Mouse (Mus musculus) bone marrow, adult 2 months (tissue): Measurements from ENCODE around the gene Myo3b. TPM values are rescaled to one million over a fixed set of nuclear protein-coding genes. Genes with fewer than 3 reads are reported as not detected.

Experiments
- H3K27ac ChIP-seq: fragments of 200-500 bp; 2 replicates; pipeline ENCODE4 v1.5.1; 2012; ENCODE audit warnings: low read depth, mild to moderate bottlenecking, control low read depth, inconsistent platforms, low read length; ENCODE audit not compliant: control insufficient read depth, poor library complexity, insufficient read depth
- H3K4me1 ChIP-seq: fragments of 200-500 bp; 2 replicates; pipeline ENCODE4 v1.6.1; 2011; ENCODE audit warnings: low read length; ENCODE audit not compliant: control insufficient read depth, insufficient read depth
- H3K4me3 ChIP-seq: fragments of 200-500 bp; replicated peaks from 2 replicates; pipeline ENCODE3; 2011; ENCODE audit warnings: mild to moderate bottlenecking, low read depth, low read length, control low read depth; ENCODE audit not compliant: control insufficient read depth
- CTCF ChIP-seq: fragments of 200-500 bp; IDR thresholded peaks from 2 replicates; pipeline ENCODE4 v1.5.1; 2011; ENCODE audit warnings: low read length, control low read depth; ENCODE audit not compliant: control insufficient read depth, insufficient read depth
- POLR2A ChIP-seq: fragments of 200-500 bp; IDR thresholded peaks from 2 replicates; pipeline ENCODE4 v1.6.1; 2011; ENCODE audit warnings: low read depth, mild to moderate bottlenecking, control low read depth, low read length, borderline replicate concordance; ENCODE audit not compliant: control insufficient read depth
- whole genome bisulfite sequencing: fragments of 180-500 bp; shearing (Covaris S2); methylation state at CpG from one replicate; pipeline ENCODE4 v1.1.7; 2018; 5-methylcytosine and 5-hydroxymethylcytosine counted together
- polyA plus RNA-seq: library from polyadenylated mRNA; stranded (reverse); fragments of >200 nt; gene quantifications from 2 replicates; pipeline ENCODE4 v1.2.4, GENCODE M21; 2011; ENCODE audit warnings: low replicate concordance; ENCODE audit not compliant: missing spikeins, insufficient read depth, insufficient read length

Gene Myo3b
- polyA plus RNA-seq, 1 experiment = not detected

DNA sequence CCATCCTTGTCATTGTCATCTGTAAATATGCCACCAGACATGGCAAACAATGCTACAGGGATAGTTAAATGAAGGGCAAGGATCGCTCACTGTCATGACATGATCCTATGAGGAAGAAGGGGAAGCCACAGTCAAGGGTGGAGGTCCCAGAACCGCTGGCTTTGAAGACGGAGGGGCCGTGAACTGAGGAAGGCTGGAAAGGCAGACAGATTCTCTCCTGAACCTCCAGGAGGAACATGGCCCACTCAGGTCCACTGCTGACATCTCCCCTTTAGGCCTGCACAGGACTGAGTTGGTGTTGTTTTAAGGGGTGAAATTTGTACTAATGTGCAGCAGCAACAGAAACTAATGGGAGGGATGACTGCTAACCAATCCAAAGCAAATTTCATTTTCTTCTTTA lies 19.3 kb downstream of the Myo3b start:
- Histone ChIP-seq H3K27ac (no peak overlapping the region), H3K4me1 (no peaks in the 10 kb centered on the region), H3K4me3 (no peak overlapping the region)
- no peak for TF ChIP-seq CTCF
- TF ChIP-seq POLR2A = no peak
- 86% methylated on average over 4 of the region's 4 CpGs for WGBS

DNA sequence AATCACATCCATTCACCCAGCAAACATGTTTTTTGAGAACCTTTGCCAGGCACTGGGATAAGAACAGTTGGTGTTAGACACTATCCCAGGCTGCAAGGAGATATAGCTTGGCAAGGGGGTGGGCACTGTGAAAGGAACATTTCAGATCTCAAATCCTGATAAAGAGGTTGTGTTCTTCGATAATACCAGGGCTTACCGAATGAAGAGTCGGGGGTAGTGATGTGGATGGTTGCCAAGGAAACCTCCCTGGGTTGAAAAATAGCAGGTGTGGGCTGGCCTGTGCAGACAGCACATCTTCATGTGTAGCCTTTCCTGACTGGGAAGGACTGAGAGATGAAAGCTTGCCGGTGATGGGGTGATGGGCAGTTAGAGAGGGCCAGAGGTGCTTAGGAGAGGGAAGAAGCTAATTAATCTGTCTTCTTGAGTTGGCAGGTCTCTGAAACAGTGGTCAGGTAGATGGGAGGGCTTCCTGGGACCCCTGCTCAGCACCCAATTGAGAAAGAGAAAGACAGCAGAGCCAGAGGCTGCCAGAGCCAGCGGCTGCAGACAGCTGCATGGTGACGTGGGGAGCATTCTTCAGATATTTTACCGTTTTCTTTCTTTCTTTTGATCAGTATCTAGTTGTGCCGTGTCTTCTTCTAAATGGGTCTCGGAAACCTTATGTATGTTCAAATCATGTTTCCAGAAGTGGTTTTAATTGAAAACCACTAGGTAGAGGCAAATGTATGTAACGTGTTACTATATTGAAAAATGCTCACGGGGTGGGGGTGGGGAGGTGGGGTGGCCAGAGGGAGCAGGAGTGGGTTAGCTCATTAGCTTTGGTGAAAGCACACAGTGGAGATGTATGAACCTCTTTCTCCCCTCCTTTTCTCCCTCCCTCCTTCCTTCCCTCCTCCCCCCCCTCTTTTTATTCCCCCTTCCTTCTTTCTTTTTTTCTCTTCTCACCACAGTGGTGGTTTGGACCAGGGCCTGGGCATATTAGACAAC lies 21.7 kb downstream of the Myo3b start:
- no peaks in the 10 kb centered on the region for H3K4me1 ChIP-seq
- H3K27ac ChIP-seq = no peak overlapping the region; the same call in 1 of the 2 replicates
- no peak overlapping the region for H3K4me3 ChIP-seq
- TF ChIP-seq CTCF (no peak), POLR2A (no peak)
- WGBS = 75% methylated on average over 11 of the region's 11 CpGs

DNA sequence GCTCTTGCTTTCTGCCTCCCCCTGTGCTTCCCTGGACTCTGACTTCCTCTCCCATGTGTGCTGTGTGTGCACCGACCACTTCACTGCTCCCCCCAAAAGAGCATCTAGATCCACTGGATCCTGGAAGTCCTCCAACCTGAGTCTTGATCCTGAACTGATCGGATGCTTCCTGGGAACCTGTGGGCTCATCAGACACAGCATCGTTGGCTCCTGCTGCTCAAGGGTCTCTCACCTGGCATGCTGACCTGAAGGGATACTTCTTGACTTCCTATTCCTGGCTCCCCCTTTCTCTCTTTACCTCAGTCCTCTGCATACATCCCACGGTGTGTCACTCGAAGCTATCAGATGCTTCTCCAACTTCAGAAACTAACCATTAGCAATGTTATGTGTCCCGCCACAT lies 26.2 kb downstream of the Myo3b start:
- TF ChIP-seq POLR2A = no peak
- no peak for TF ChIP-seq CTCF
- no peak overlapping the region for H3K4me3 ChIP-seq
- no peak overlapping the region for H3K27ac ChIP-seq
- no peaks in the 10 kb centered on the region for H3K4me1 ChIP-seq
- 70% methylated on average over 6 of the region's 6 CpGs for WGBS

DNA sequence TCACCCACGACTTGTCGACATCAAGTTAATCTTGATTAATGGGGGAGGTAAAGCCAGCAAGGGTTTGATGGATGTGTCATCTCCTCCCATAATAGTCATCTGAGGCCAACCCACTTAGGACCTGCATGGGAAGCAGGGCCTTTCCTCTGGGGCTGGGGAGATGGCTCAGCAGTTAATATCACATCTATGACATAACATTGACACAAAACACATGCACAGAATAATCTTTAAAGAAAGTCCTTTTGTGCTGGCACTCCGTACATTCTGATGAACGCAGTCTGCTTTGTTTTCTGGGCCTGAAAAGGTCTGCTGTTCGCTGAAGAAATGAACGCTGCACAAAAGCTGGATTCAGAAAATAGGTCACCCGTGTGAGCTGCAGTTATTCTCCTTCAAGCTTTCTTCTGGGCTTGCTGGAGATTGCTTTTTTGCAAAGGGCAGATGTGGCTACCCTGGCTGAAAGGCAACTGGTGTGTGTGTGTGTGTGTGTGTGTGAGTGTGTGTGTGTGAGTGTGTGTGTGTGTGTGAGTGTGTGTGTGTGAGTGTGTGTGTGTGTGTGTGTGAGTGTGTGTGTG lies 26.9 kb downstream of the Myo3b start:
- no peaks in the 10 kb centered on the region for H3K4me1 ChIP-seq
- no peak for TF ChIP-seq CTCF
- no peak for TF ChIP-seq POLR2A
- H3K27ac ChIP-seq = no peak overlapping the region
- no peak overlapping the region for H3K4me3 ChIP-seq
- 71% methylated on average over 7 of the region's 7 CpGs for WGBS

DNA sequence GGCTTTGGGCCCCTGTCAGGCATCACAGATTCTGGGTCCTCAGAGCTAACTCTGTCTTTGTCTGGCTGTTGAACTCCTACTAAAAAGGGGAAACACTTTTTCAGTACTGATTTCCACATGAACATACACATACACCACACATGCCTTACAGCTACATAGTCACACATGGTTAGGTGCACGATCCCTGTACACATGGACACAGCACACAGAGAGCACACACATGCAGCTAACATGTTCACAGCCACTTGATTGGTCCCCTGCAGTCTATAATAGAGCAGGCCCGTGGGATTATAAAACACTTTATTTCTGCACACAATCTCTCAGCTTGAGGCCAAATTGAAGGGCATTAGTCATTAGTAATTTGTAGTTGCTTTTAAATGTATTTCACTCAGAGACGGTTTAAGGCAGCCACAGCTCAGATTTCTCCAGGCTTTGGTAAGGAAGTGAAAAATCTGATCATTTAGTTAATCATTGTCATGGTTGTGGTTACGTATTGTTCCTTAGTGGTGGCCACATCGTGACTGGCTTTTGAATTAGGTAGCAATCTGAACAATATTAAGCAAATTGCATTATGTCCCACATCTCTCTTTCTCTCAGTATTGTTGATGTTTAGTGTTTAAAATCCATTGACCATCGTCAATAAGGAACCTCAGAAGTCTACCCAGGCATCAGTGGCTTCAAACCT lies 27.6 kb downstream of the Myo3b start:
- H3K4me3 ChIP-seq = no peak overlapping the region
- no peak for TF ChIP-seq CTCF
- TF ChIP-seq POLR2A = no peak
- no peaks in the 10 kb centered on the region for H3K4me1 ChIP-seq
- WGBS = 52% methylated on average over 6 of the region's 6 CpGs
- no peak overlapping the region for H3K27ac ChIP-seq

DNA sequence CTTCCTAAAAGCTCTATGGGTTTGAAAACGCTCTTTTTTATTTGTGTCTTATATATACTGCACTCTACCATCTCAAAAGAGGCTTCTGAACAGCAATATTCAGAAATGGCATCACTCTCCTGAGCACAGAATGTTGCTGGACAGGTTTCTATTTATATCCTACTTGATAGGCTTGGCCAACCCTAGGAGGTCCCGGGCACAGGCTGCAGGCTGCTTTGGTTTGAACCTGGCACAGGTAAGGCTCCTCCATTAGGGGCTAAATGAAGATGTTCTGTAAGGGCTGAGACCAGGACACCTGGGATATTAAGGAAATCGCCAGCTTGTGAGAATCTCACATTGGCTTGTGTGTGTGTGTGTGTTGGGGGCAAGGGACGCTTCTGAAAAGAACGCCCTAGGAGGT lies 30.9 kb downstream of the Myo3b start:
- Histone ChIP-seq H3K4me1 (no peaks in the 10 kb centered on the region), H3K27ac (no peak overlapping the region), H3K4me3 (no peak overlapping the region)
- WGBS = 82% methylated on average over 5 of the region's 5 CpGs
- TF ChIP-seq CTCF = no peak
- TF ChIP-seq POLR2A = no peak

DNA sequence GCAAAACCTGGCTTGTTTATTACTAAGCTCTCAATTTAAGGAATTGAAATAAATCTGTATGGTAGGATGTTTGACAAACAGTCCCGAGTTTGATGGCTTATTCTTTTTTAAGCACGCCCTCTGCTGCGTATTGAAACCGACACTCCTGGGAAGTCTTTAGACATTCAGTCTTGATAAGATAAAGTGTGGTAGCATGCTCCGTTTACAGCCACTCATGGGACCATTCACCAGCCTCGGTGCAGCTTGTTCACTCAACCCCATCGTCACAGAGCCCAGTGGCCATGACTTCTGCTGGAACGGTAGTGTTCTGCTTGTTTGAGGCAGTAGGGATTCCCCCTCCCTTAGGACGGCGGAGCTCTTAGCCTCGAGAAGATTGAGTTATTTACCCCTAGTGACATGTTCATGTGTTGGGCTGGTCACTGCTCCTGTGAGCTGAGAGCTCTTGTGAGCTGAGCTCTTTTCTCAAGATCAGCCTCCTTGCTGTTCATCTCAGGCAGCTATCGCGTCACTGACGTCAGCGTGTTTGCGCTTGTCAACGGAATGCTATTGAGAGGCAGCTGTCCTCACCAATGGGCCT lies 44.6 kb downstream of the Myo3b start:
- WGBS = 85% methylated on average over 17 of the region's 17 CpGs
- Histone ChIP-seq H3K27ac (no peak overlapping the region), H3K4me3 (no peak overlapping the region), H3K4me1 (no peaks in the 10 kb centered on the region)
- TF ChIP-seq CTCF (no peak), POLR2A (no peak)

DNA sequence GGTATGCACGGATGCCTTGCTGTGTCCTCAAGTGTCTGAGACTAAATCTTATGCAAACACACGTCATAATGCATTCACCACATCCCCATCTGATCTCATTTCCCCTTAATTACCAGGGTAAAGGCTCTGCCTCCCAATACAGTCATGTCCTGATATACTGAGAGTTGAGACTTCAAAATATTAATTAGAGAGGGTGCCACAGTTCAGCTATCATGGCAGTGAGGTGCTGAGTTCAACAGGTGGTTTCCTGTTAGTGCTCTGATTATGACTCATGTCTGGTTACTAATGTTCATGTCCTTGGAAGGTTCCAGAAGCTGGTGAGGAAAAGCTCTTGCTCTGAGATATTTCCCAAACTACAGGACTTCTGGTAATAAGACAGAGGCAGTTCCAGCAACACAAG lies 52.3 kb downstream of the Myo3b start:
- 0% methylated on average over 2 of the region's 2 CpGs for WGBS
- peaks cover 5% of the 10 kb centered on the region for H3K4me1 ChIP-seq
- H3K4me3 ChIP-seq = peak overlapping the region; percentile 10
- TF ChIP-seq POLR2A = no peak
- no peak for TF ChIP-seq CTCF
- H3K27ac ChIP-seq = peak overlapping the region; percentile 79
